Mouse (Mus musculus) C2C12 (cell line): ENCODE measurements around the gene Lmf2. TPM values are rescaled to one million over a fixed set of nuclear protein-coding genes. Genes with fewer than 3 reads are reported as not detected.
A peak's percentile ranks its signal among the peaks of the same experiment; 100 is the strongest.

ENCODE experiments used
- H3K27me3 ChIP-seq: one replicate; pipeline ENCODE4 v1.6.1; 2011; ENCODE audit not compliant: control insufficient read depth, insufficient read depth, insufficient read length
- H3K36me3 ChIP-seq: one replicate; pipeline ENCODE4 v1.6.1; 2011; ENCODE audit not compliant: control insufficient read depth, insufficient read depth
- H3K4me3 ChIP-seq: one replicate; pipeline ENCODE4 v1.5.1; 2011; ENCODE audit warnings: mild to moderate bottlenecking, control low read depth; ENCODE audit not compliant: poor library complexity, insufficient read depth, severe bottlenecking
- H3K79me2 ChIP-seq: one replicate; pipeline ENCODE4 v1.6.1; 2011; ENCODE audit not compliant: control insufficient read depth, insufficient read depth
- H3K79me3 ChIP-seq: one replicate; pipeline ENCODE4 v1.6.1; 2011; ENCODE audit warnings: low read depth, control low read depth
- H3ac ChIP-seq: one replicate; pipeline ENCODE3; 2011; ENCODE audit warnings: low read depth; ENCODE audit not compliant: control insufficient read depth, insufficient read length
- CEBPB ChIP-seq: IDR thresholded peaks from one replicate; pipeline ENCODE4 v1.6.1; 2011; ENCODE audit warnings: low read depth, mild to moderate bottlenecking, control low read depth, moderate library complexity
- CTCF ChIP-seq: IDR thresholded peaks from one replicate; pipeline ENCODE4 v1.5.1; 2011; ENCODE audit not compliant: control insufficient read depth, insufficient read depth, insufficient read length
- FOSL1 ChIP-seq: IDR thresholded peaks from one replicate; pipeline ENCODE4 v1.8.0; 2011; ENCODE audit warnings: mild to moderate bottlenecking, low read length; ENCODE audit not compliant: poor library complexity, insufficient read depth, severe bottlenecking
- MAX ChIP-seq: IDR thresholded peaks from one replicate; pipeline ENCODE4 v1.6.1; 2011; ENCODE audit warnings: mild to moderate bottlenecking, control low read depth
- MYOD1 ChIP-seq: IDR thresholded peaks from one replicate; pipeline ENCODE4 v1.6.1; 2011; ENCODE audit warnings: low read depth; ENCODE audit not compliant: control insufficient read depth, insufficient read length
- MYOG ChIP-seq: IDR thresholded peaks from one replicate; pipeline ENCODE4 v1.6.1; 2011; ENCODE audit not compliant: control insufficient read depth, insufficient read length; ENCODE audit errors: extremely low read depth
- USF1 ChIP-seq: IDR thresholded peaks from one replicate; pipeline ENCODE4 v1.6.1; 2011; ENCODE audit warnings: low read depth, mild to moderate bottlenecking, control low read depth, moderate library complexity
- polyA plus RNA-seq: library from polyadenylated mRNA; unstranded; fragments of >200 nt; fragmentation: generic; extraction: Trizol; gene quantifications from one replicate; pipeline ENCODE4 v1.2.1, GENCODE M21; 2012; ENCODE audit warnings: missing spikeins

The Lmf2 gene
- polyA plus RNA-seq, 1 experiment: 95.9 TPM

- H3K4me3 ChIP-seq: no peak overlapping the region
- no peaks in the 10 kb centered on the region for H3K36me3 ChIP-seq
- H3K79me2 ChIP-seq: peaks cover 2% of the 10 kb centered on the region
- no peak overlapping the region for H3ac ChIP-seq
- H3K79me3 ChIP-seq: no peaks in the 10 kb centered on the region
- no peak for TF ChIP-seq CEBPB
- no peak for TF ChIP-seq USF1
- TF ChIP-seq CTCF: no peak
- TF ChIP-seq MYOD1: no peak
- H3K27me3 ChIP-seq: peaks cover 45% of the 10 kb centered on the region
Observed at GRCm38 (mm10) chr15:89377938-89378828, 22.7 kb upstream of the Lmf2 start.

- Histone ChIP-seq H3K79me3 (peaks cover 5% of the 10 kb centered on the region), H3ac (no peak overlapping the region), H3K27me3 (peaks cover 37% of the 10 kb centered on the region), H3K36me3 (peaks cover 5% of the 10 kb centered on the region), H3K4me3 (no peak overlapping the region), H3K79me2 (peaks cover 10% of the 10 kb centered on the region)
- TF ChIP-seq MYOD1: no peak
- no peak for TF ChIP-seq USF1
- no peak for TF ChIP-seq CTCF
Observed at GRCm38 (mm10) chr15:89377362-89377761, 21.9 kb upstream of the Lmf2 start.

DNA sequence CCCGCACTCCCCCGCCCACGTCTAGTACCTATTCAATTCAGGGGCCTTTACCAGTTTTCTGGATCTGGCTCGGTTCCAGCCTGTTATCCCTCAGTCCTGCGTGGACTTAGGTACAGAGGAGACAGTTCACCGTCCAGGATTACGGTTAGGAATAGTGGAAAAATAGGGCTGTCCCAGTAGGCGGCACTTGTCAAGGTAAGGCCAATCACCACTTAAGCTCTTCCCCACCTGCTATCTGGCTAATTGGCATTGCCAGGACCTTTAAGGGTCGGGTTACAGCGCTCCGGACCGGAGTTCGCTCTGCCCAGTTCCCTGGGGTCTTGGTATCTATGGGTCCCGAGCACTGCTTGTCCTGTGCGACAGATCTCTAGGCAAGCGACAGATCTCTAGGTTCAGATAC, 21.5 kb upstream of the Lmf2 start, which contains the start of gene Tymp:
Tymp (minus strand) TSS at position 83 of the 400 bp plus-strand sequence.
- peaks cover 9% of the 10 kb centered on the region for H3K36me3 ChIP-seq
- H3ac ChIP-seq: no peak within 1 kb of the TSS
- H3K4me3 ChIP-seq: no peak within 1 kb of the TSS
- H3K27me3 ChIP-seq: peaks cover 33% of the 10 kb centered on the region
- H3K79me3 ChIP-seq: peaks cover 8% of the 10 kb centered on the region
- TF ChIP-seq MYOD1 (no peak), FOSL1 (no peak), USF1 (no peak), CEBPB (no peak), CTCF (no peak), MYOG (no peak), MAX (no peak)
- peaks cover 14% of the 10 kb centered on the region for H3K79me2 ChIP-seq

GRCm38 (mm10) chr15:89376040-89376439, 20.6 kb upstream of the Lmf2 start:
- TF ChIP-seq MYOG (no peak), MAX (no peak), CEBPB (no peak), FOSL1 (no peak)
- no peak overlapping the region for H3K4me3 ChIP-seq
- H3K79me3 ChIP-seq: peaks cover 10% of the 10 kb centered on the region
- peaks cover 18% of the 10 kb centered on the region for H3K36me3 ChIP-seq
- H3K79me2 ChIP-seq: peaks cover 23% of the 10 kb centered on the region
- H3ac ChIP-seq: no peak overlapping the region
- peaks cover 33% of the 10 kb centered on the region for H3K27me3 ChIP-seq

DNA sequence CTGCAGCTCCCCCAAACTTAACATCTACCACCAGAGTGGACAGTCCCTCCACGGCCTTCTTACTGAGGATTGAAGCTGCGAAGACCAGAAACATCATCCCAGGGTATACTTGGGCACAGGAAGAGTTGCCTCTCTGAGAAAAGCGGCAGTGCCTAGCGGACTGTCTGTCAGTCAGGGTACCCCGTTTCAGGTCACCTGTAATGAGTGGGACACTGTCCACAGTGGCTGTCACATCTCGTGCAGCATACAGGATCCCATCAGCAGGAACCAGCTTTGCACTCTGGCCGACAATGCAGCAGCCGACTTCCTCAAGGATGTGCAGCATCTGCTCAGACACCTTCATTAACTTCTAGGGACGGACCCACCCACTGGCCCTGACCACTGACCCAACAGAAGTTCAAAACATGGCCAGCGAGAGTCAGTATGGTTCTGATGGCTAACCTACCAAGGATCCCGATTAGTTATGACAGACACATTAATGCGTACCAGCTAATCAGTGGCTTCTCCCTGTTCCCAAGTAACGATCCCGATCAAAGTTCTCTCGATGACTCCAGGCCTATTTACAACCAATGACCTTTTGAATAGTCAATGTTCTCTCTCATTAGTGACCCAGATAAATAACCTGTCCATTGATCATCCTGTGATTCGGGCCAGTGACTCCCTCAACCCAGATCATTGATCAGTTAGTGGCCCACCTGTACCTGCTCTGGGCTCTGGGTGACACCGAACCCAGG, 19.5 kb upstream of the Lmf2 start:
- peaks cover 33% of the 10 kb centered on the region for H3K27me3 ChIP-seq
- peaks cover 13% of the 10 kb centered on the region for H3K79me3 ChIP-seq
- peaks cover 29% of the 10 kb centered on the region for H3K36me3 ChIP-seq
- H3ac ChIP-seq: no peak overlapping the region
- H3K4me3 ChIP-seq: no peak overlapping the region
- H3K79me2 ChIP-seq: peaks cover 30% of the 10 kb centered on the region
- TF ChIP-seq CEBPB (no peak), FOSL1 (no peak), MYOD1 (no peak), MAX (no peak), MYOG (no peak), USF1 (no peak)

- H3K79me2 ChIP-seq: peaks cover 30% of the 10 kb centered on the region
- H3K79me3 ChIP-seq: peaks cover 13% of the 10 kb centered on the region
- H3ac ChIP-seq: peak overlapping the region; percentile 58
- peaks cover 35% of the 10 kb centered on the region for H3K36me3 ChIP-seq
- no peak for TF ChIP-seq MYOD1
- TF ChIP-seq FOSL1: no peak
- no peak for TF ChIP-seq CEBPB
- H3K4me3 ChIP-seq: peak overlapping the region; percentile 87
- H3K27me3 ChIP-seq: peaks cover 29% of the 10 kb centered on the region
Observed at GRCm38 (mm10) chr15:89374340-89374739, 18.9 kb upstream of the Lmf2 start.
